Comparison of ENCODE assay signal across 9 mouse cellular contexts in the genomic region with DNA sequence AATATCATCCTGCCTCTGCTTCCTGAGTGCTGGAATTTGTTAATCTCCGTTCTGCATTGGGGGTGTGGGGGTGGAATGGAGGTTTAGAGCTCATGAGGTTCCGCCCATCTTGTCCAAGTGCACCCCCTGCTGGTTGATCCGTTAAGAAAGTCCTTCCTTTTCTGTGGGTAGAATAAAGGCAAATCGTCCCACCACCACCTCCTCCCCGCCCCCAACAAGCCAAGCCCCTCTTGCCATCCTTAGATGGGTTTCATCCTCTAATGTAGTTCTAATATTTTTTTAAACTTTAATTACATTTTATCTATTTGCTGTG. TPM values are rescaled to one million over a fixed set of nuclear protein-coding genes. Genes with fewer than 3 reads are reported as not detected.
DNase-seq lines count a peak whose midpoint lies in the region; ATAC-seq and TF ChIP-seq lines count a peak whose summit lies in the region.
"Had no signal": no experiment of that assay in that cellular context is flagged by ENCODE, and none has a peak within 500 bp of the region (broad histone marks: within the 10 kb centered on the region; RNA-seq: fewer than 3 reads in every experiment).

No protein-coding gene starts in this region.

- 6% methylated on average over 5 of the region's 5 CpGs for WGBS in liver, embryonic 11.5 days

- no peak for TF ChIP-seq CTCF in G1E (IDR thresholded peaks at IDR 0.05; ENCODE audit: low read depth, low read length)
- TF ChIP-seq CTCF in embryonic fibroblast, embryonic 13.5 days (IDR thresholded peaks at IDR 0.05; ENCODE audit: borderline replicate concordance, insufficient read depth, low read length), result peak; percentile 61

- H3K4me2 ChIP-seq in liver, embryonic 11.5 days, result no peak overlapping the region
- H3K4me2 ChIP-seq: heart, embryonic 15.5 days; neural tube, embryonic 13.5 days had no signal

- H3K9me3 ChIP-seq in G1E (replicated peaks), result no peaks in the 10 kb centered on the region
- no peaks in the 10 kb centered on the region for H3K9me3 ChIP-seq in liver, embryonic 11.5 days (ENCODE audit: control insufficient read depth, low read length)
- H3K9me3 ChIP-seq: heart, embryonic 15.5 days; neural tube, embryonic 13.5 days had no signal

- H3K9ac ChIP-seq in liver, embryonic 11.5 days (ENCODE audit: low read depth, low read length), result no peak overlapping the region
- H3K9ac ChIP-seq: heart, embryonic 15.5 days; neural tube, embryonic 13.5 days had no signal

- H3K4me3 ChIP-seq in G1E (ENCODE audit: low read depth, low read length), result no peak overlapping the region
- no peak overlapping the region for H3K4me3 ChIP-seq in embryonic fibroblast, embryonic 13.5 days (ENCODE audit: insufficient read depth, low read length)
- H3K4me3 ChIP-seq in liver, embryonic 11.5 days (ENCODE audit: low read depth, low read length), result no peak overlapping the region
- H3K4me3 ChIP-seq: heart, embryonic 15.5 days; neural tube, embryonic 13.5 days had no signal

- H3K27me3 ChIP-seq in G1E (ENCODE audit: insufficient read depth, low read length), result peaks cover 5% of the 10 kb centered on the region; the same call in 1 of the 2 replicates
- no peaks in the 10 kb centered on the region for H3K27me3 ChIP-seq in liver, embryonic 11.5 days (replicated peaks; ENCODE audit: control insufficient read depth, insufficient read depth, low read length)
- H3K27me3 ChIP-seq: heart, embryonic 15.5 days; neural tube, embryonic 13.5 days had no signal

- DNase-seq in left cerebral cortex, adult 18-20 months (ENCODE audit: low spot score in 2 of 2), result peak; percentile 58 to 74
- no peak for DNase-seq in left cerebral cortex, adult 8-10 months (ENCODE audit: low spot score in 2 of 2)
- DNase-seq in G1E (ENCODE audit: low spot score), result peak; percentile 6
- DNase-seq in adrenal gland, postnatal 4 days (ENCODE audit: low spot score in 2 of 2), result peak; percentile 17 to 28
- peak; percentile 57 for DNase-seq in liver, embryonic 11.5 days (ENCODE audit: low spot score)
- DNase-seq in right cerebral cortex, postnatal 14 days, result peak; percentile 78

- no peak for ATAC-seq in G1E (ENCODE audit: extremely low read depth, insufficient number of reproducible peaks, low FRiP score, poor library complexity, severe bottlenecking)
- no peak; the same call in 1 of the 2 replicates for ATAC-seq in liver, embryonic 11.5 days (replicated peaks; ENCODE audit: low FRiP score)

- TF ChIP-seq POLR2A in embryonic fibroblast, embryonic 13.5 days (IDR thresholded peaks at IDR 0.05; ENCODE audit: low read depth, low read length), result no peak

- H3K36me3 ChIP-seq in G1E (replicated peaks), result no peaks in the 10 kb centered on the region
- H3K36me3 ChIP-seq in liver, embryonic 11.5 days (ENCODE audit: control insufficient read depth, insufficient read depth, low read length), result no peaks in the 10 kb centered on the region
- H3K36me3 ChIP-seq: heart, embryonic 15.5 days; neural tube, embryonic 13.5 days had no signal

- H3K27ac ChIP-seq in embryonic fibroblast, embryonic 13.5 days (ENCODE audit: insufficient read depth, low read length), result no peak overlapping the region
- no peak overlapping the region for H3K27ac ChIP-seq in liver, embryonic 11.5 days (ENCODE audit: low read depth, low read length)
- H3K27ac ChIP-seq: heart, embryonic 15.5 days; neural tube, embryonic 13.5 days had no signal

- H3K4me1 ChIP-seq in G1E (ENCODE audit: insufficient read depth, low read depth, low read length), result no peaks in the 10 kb centered on the region
- no peaks in the 10 kb centered on the region; the same call in 1 of the 2 replicates for H3K4me1 ChIP-seq in embryonic fibroblast, embryonic 13.5 days (ENCODE audit: control insufficient read depth, insufficient read depth, low read length)
- peaks cover 3% of the 10 kb centered on the region; the same call in 1 of the 2 replicates for H3K4me1 ChIP-seq in liver, embryonic 11.5 days (replicated peaks; ENCODE audit: control insufficient read depth, insufficient read depth, low read length)

RNA-seq across cellular contexts. Expression of a gene that starts 3.8 kb away (rescaled TPM):
- 1 to 10 TPM in 1 of 2 experiments, under 1 TPM in 1; 0.35 to 1.4 TPM for total RNA-seq in left cerebral cortex, adult 18-20 months (2021)
- total RNA-seq in left cerebral cortex, adult 8-10 months (2022), result 1 to 10 TPM in 2 of 4 experiments, under 1 TPM in 2; 0.50 to 1.6 (median 1.0) TPM
- total RNA-seq in G1E (2014; fragmentation: Nextera tagmentation) (not detected in 2 replicates), G1E (2017) (0.06 TPM in 1 of 2 replicates, not detected in the other)
- polyA plus RNA-seq in G1E (2012), result not detected in 2 replicates
- total RNA-seq in adrenal gland, postnatal 4 days (2021), result 1 to 10 TPM; 1.9 to 2.3 TPM
- 1.2 and 2.1 TPM in 2 replicates for polyA plus RNA-seq in embryonic fibroblast, embryonic 13.5 days (2011; ENCODE audit: insufficient read length, low read depth, missing spikeins)
- polyA plus RNA-seq in liver, embryonic 11.5 days (2014; fragmentation: Nextera tagmentation; extraction: Ambion mirVana), result 0.85 and 1.0 TPM in 2 replicates

RNA-seq across cellular contexts. Expression of a gene that starts 14.5 kb away (rescaled TPM):
- total RNA-seq in left cerebral cortex, adult 18-20 months (2021), result 1 to 10 TPM; 6.0 to 6.9 TPM
- 1 to 10 TPM; 5.9 to 7.3 (median 6.9) TPM for total RNA-seq in left cerebral cortex, adult 8-10 months (2022)
- total RNA-seq in G1E (2014; fragmentation: Nextera tagmentation), result not detected in 2 replicates
- total RNA-seq in G1E (2017), result 0.05 and 0.12 TPM in 2 replicates
- polyA plus RNA-seq in G1E (2012), result not detected in 2 replicates
- 10 to 100 TPM; 23.3 to 25.1 TPM for total RNA-seq in adrenal gland, postnatal 4 days (2021)
- 34.7 and 51.7 TPM in 2 replicates for polyA plus RNA-seq in embryonic fibroblast, embryonic 13.5 days (2011; ENCODE audit: insufficient read length, low read depth, missing spikeins)
- 11.2 and 12.0 TPM in 2 replicates for polyA plus RNA-seq in liver, embryonic 11.5 days (2014; fragmentation: Nextera tagmentation; extraction: Ambion mirVana)

Comparison
In these comparisons a context has a peak if more than half of its experiments do, and no peak if none do; other contexts are left out.
1. DNase-seq: peak in left cerebral cortex, adult 18-20 months (2 of 2), G1E (single experiment), adrenal gland, postnatal 4 days (2 of 2), liver, embryonic 11.5 days (single experiment) and right cerebral cortex, postnatal 14 days (single experiment); none in left cerebral cortex, adult 8-10 months (0 of 2).
2. RNA of a gene that starts 14.5 kb away (total RNA-seq): 23.3 to 25.1 TPM in adrenal gland, postnatal 4 days, 5.9 to 7.3 TPM in left cerebral cortex, adult 8-10 months and 6.0 to 6.9 TPM in left cerebral cortex, adult 18-20 months; 0.05 to 0.12 TPM in G1E; every median in the first group is over 4 times any median in the second.